Mouse (Mus musculus) kidney, embryonic 16.5 days (tissue): Measurements from ENCODE around the gene Gpr83. TPM values are rescaled to one million over a fixed set of nuclear protein-coding genes. Genes with fewer than 3 reads are reported as not detected.

Experiments used
- ATAC-seq: fragments of 200-750 bp; cut with Nextera tagmentation; 2 replicates; pipeline ENCODE4 v1.8.0; 2017; ENCODE audit warnings: moderate TSS enrichment; ENCODE audit not compliant: low FRiP score, low TSS enrichment
- H3K27ac ChIP-seq: fragments of 300-500 bp; sonication (generic); 2 replicates; pipeline ENCODE4 v1.5.1; 2014; ENCODE audit warnings: low read length
- H3K27me3 ChIP-seq: fragments of 300-500 bp; sonication (generic); 2 replicates; pipeline ENCODE4 v1.6.1; 2014; ENCODE audit warnings: low read length, control low read depth, mixed read lengths; ENCODE audit not compliant: insufficient read depth
- H3K36me3 ChIP-seq: fragments of 300-500 bp; sonication (generic); 2 replicates; pipeline ENCODE4 v1.6.1; 2014; ENCODE audit warnings: low read length, control low read depth, mixed read lengths; ENCODE audit not compliant: insufficient read depth
- H3K4me1 ChIP-seq: fragments of 300-500 bp; sonication (generic); 2 replicates; pipeline ENCODE4 v1.6.1; 2014; ENCODE audit warnings: low read length, control low read depth, mixed read lengths; ENCODE audit not compliant: insufficient read depth
- H3K4me2 ChIP-seq: fragments of 300-500 bp; sonication (generic); replicated peaks from 2 replicates; pipeline ENCODE4 v1.6.1; 2014; ENCODE audit warnings: low read depth, low read length
- H3K4me3 ChIP-seq: fragments of 300-500 bp; sonication (generic); 2 replicates; pipeline ENCODE4 v1.5.1; 2014; ENCODE audit warnings: mild to moderate bottlenecking, low read length
- H3K9ac ChIP-seq: fragments of 300-500 bp; sonication (generic); replicated peaks from 2 replicates; pipeline ENCODE4 v1.6.1; 2014; ENCODE audit warnings: low read length
- H3K9me3 ChIP-seq: fragments of 300-500 bp; sonication (generic); 2 replicates; pipeline ENCODE4 v1.6.1; 2016; ENCODE audit warnings: low read length, control low read depth
- WGBS: fragments of 180-500 bp; shearing (Covaris S2); extraction: QIAGEN DNeasy Blood & Tissue Kit; methylation state at CpG from one replicate; pipeline ENCODE4 v1.1.7; 2014; 5-methylcytosine and 5-hydroxymethylcytosine counted together
- polyA plus RNA-seq: library from polyadenylated mRNA; unstranded; fragments of >200 nt; fragmentation: Nextera tagmentation; extraction: Ambion mirVana; gene quantifications from 2 replicates; pipeline ENCODE4 v1.2.1, GENCODE M21; 2015

Gpr83 gene
- polyA plus RNA-seq, 1 experiment from 2014 or later, result 0.49 TPM

DNA sequence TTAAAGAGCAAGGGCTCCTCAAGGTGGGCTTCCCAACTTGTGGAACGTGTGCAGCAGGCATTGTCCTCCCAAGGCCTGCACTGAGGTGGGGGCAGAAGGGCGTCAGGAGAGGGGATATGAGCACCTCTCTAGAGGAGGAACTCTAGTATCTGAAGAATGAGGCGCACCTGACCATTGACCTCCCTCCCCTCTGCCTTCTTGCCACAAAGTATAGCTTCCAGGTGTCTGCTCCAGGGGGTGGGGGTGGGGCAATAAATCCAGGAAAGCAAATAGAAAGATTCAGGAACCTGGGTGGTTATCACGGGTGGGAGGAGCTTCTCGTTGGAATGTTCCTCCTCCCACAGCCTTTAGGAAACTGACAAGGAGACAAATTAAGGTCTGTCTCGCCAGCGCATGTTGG lies 41.7 kb downstream of the Gpr83 start:
- no peaks in the 10 kb centered on the region for H3K9me3 ChIP-seq
- H3K4me2 ChIP-seq, result no peak overlapping the region
- H3K9ac ChIP-seq, result no peak overlapping the region
- whole genome bisulfite sequencing, result 50% methylated on average over 7 of the region's 7 CpGs
- no peak overlapping the region for H3K4me3 ChIP-seq
- H3K4me1 ChIP-seq, result peaks cover 6% of the 10 kb centered on the region; the same call in 1 of the 2 replicates
- no peak for ATAC-seq
- no peaks in the 10 kb centered on the region for H3K27me3 ChIP-seq
- H3K36me3 ChIP-seq, result no peaks in the 10 kb centered on the region
- H3K27ac ChIP-seq, result no peak overlapping the region

DNA sequence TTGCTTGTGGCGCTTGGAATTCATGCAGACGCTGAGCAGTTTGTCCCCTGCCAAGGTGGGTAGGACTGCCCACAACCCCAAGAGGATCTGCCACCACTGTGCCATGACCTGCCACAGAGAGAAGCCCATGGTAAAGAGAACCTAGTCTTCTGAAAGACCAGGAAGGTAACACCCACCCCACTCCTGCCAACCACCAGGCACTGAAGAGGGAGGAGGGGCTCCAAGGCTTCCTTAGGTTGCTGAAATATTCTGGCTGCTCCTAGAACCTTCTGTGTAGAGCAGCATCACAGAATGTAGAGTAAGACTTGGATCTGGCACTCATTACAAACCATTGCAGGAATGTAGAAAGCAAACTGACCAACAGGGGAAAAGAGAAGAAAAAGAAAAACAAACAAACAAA lies 42.4 kb downstream of the Gpr83 start:
- Histone ChIP-seq H3K9ac (no peak overlapping the region), H3K4me1 (peaks cover 9% of the 10 kb centered on the region; the same call in 1 of the 2 replicates), H3K4me2 (no peak overlapping the region), H3K27me3 (no peaks in the 10 kb centered on the region), H3K27ac (no peak overlapping the region), H3K4me3 (no peak overlapping the region), H3K9me3 (no peaks in the 10 kb centered on the region), H3K36me3 (no peaks in the 10 kb centered on the region)
- 85% methylated on average over 2 of the region's 2 CpGs for WGBS
- ATAC-seq, result no peak

DNA sequence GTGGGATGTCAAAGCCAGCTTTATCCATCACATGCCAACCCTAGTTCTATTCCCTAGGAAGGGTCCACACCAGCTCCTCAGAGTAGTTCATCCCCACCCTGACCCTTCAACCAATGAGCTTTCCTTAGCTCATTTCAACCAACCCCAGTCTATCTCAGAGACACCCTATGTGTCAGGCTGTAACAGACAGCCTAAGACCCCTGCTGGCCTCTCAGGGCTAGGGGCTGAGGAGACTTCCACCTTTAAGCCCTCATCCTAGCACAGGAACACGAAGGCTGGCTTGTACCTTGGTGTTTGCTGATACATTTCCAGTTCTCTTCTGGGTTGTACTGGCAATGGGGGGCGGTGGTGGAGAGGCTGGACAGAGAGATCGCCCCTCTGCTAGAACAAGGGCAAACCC lies 43.0 kb downstream of the Gpr83 start:
- 92% methylated on average over 3 of the region's 3 CpGs for whole genome bisulfite sequencing
- ATAC-seq, result no peak
- Histone ChIP-seq H3K36me3 (no peaks in the 10 kb centered on the region), H3K9ac (no peak overlapping the region), H3K9me3 (no peaks in the 10 kb centered on the region), H3K27me3 (no peaks in the 10 kb centered on the region), H3K27ac (no peak overlapping the region), H3K4me1 (peaks cover 12% of the 10 kb centered on the region; the same call in 1 of the 2 replicates), H3K4me2 (no peak overlapping the region), H3K4me3 (no peak overlapping the region)

GRCm38 (mm10) chr9:14903581-14904378 lies 43.8 kb downstream of the Gpr83 start, which contains the start of gene Izumo1r:
TSS of gene Izumo1r (minus strand) at chr9:14903949.
- Histone ChIP-seq H3K36me3 (no peaks in the 10 kb centered on the region), H3K4me1 (peaks cover 12% of the 10 kb centered on the region; the same call in 1 of the 2 replicates), H3K27me3 (no peaks in the 10 kb centered on the region), H3K4me2 (no peak within 1 kb of the TSS), H3K4me3 (no peak within 1 kb of the TSS), H3K27ac (no peak within 1 kb of the TSS), H3K9ac (no peak within 1 kb of the TSS), H3K9me3 (no peaks in the 10 kb centered on the region)
- WGBS, result 30% methylated on average over 11 of the region's 11 CpGs
- ATAC-seq, result peak; percentile 59

DNA sequence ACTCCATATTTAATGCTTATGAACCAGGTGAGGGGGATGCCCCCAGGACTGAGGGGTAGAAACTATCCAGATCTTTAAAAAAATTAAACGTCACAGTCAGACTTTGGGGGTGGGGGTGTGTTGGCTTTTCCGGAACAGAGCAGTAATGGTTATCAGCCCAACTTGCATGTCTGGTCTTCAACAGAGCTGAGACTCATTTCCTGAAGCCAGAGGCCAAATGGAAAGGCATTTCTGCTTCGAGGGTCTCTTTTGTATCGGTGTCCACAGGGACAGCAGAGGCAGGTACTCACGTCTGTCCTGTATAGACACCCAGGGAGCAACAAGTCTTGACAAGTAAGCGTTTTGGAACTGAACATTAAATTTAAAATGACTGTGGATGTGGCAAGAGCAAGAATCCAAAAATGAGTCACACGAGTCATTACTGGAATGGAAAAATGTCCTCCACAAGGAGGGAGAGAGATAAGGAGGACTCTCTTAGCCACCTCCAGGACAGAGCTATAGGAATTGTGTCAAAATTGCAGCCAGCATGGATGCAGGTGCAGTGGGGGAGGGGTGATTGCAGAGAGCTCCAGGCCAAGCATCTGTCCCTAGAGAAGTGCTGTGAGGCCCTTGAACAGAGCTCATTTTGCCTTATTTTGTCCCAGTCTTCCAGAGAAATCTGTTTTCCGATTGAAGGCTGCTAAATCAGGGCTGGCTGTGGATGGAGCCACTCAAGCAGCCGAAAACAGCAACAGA lies 44.9 kb downstream of the Gpr83 start:
- H3K36me3 ChIP-seq, result no peaks in the 10 kb centered on the region
- no peak overlapping the region for H3K4me3 ChIP-seq
- peaks cover 12% of the 10 kb centered on the region; the same call in 1 of the 2 replicates for H3K4me1 ChIP-seq
- no peak overlapping the region for H3K4me2 ChIP-seq
- no peak overlapping the region for H3K27ac ChIP-seq
- no peak for ATAC-seq
- H3K9me3 ChIP-seq, result no peaks in the 10 kb centered on the region
- no peaks in the 10 kb centered on the region for H3K27me3 ChIP-seq
- no peak overlapping the region for H3K9ac ChIP-seq
- 33% methylated on average over 9 of the region's 9 CpGs for WGBS

DNA sequence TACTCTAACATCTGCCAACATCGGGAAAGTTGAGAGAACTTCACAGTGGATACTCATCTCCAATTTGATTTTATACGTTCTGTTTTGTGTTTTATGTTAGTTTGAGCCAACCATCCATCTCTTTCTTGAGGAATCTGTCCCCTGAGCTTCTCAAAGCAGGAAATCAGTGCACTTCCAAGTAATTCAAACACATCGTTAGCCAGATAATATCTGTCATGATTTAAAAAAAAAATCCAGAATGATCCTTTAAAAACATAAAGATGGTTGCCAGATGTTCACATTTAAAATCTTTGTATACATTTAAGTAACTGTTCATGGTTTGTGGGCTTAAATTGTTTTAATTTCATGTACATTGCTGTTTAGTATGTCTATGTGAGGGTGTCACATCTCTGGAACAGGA lies 45.9 kb downstream of the Gpr83 start:
- no peaks in the 10 kb centered on the region for H3K9me3 ChIP-seq
- H3K9ac ChIP-seq, result no peak overlapping the region
- WGBS, result 51% methylated on average over 3 of the region's 3 CpGs
- H3K27ac ChIP-seq, result no peak overlapping the region
- H3K4me3 ChIP-seq, result no peak overlapping the region
- H3K27me3 ChIP-seq, result no peaks in the 10 kb centered on the region
- no peak for ATAC-seq
- peaks cover 12% of the 10 kb centered on the region; the same call in 1 of the 2 replicates for H3K4me1 ChIP-seq
- no peaks in the 10 kb centered on the region for H3K36me3 ChIP-seq
- no peak overlapping the region for H3K4me2 ChIP-seq

DNA sequence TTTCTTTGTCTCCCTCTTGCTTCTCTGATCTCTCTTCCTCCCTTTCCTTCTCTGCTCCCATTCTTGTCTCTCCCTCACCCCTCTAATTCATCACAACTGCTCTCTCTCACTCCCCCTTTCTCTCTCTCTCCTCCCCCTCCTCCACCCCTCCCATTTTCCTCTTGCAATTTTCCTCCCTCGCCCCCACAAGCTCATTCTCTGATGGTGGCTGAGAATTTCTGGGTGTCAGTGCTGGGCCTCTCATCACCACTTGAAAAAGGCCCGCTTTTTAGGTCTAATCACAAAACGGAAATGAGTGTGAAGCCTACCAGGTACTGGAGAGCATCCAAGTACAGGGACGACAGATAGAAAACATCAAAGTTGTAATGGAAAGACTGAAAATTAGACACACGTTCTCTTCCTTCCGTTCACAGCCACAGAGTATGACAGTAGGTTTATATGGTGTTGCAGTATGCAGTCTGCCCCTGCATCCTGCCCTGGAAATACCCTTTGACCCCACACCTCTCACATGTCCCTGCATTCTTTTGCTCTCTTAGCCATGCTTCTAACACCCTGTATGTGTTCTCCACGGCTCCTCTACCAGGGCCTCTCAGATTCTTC lies 47.9 kb downstream of the Gpr83 start:
- 45% methylated on average over 7 of the region's 7 CpGs for WGBS
- Histone ChIP-seq H3K9me3 (no peaks in the 10 kb centered on the region), H3K9ac (no peak overlapping the region), H3K4me3 (no peak overlapping the region), H3K36me3 (no peaks in the 10 kb centered on the region), H3K4me1 (peaks cover 12% of the 10 kb centered on the region; the same call in 1 of the 2 replicates), H3K27me3 (no peaks in the 10 kb centered on the region), H3K4me2 (no peak overlapping the region), H3K27ac (no peak overlapping the region)
- ATAC-seq, result no peak

DNA sequence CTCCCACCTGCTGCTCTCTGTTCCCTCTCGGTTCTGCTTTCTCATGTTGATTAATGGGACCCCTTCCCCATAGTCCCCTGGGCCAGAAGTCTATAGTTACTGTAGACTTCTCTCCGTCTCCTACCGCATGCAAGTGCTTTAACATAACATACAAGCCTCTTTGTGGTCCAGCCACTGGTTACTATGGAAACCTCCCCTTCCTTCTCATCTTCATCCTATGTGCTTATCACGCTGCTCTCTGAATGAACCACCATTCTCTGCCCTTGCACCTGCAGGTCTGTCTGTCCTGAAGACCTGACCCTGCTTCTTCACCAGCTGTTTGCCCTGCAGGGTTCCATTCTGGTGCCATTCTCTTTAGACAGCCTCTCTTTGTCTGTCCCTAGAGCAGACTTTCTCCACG lies 50.0 kb downstream of the Gpr83 start:
- 51% methylated on average over 5 of the region's 5 CpGs for WGBS
- H3K9me3 ChIP-seq, result no peaks in the 10 kb centered on the region
- H3K27ac ChIP-seq, result no peak overlapping the region
- no peak for ATAC-seq
- H3K4me3 ChIP-seq, result no peak overlapping the region
- H3K4me1 ChIP-seq, result peaks cover 9% of the 10 kb centered on the region; the same call in 1 of the 2 replicates
- H3K27me3 ChIP-seq, result no peaks in the 10 kb centered on the region
- no peaks in the 10 kb centered on the region for H3K36me3 ChIP-seq
- no peak overlapping the region for H3K4me2 ChIP-seq
- H3K9ac ChIP-seq, result no peak overlapping the region

DNA sequence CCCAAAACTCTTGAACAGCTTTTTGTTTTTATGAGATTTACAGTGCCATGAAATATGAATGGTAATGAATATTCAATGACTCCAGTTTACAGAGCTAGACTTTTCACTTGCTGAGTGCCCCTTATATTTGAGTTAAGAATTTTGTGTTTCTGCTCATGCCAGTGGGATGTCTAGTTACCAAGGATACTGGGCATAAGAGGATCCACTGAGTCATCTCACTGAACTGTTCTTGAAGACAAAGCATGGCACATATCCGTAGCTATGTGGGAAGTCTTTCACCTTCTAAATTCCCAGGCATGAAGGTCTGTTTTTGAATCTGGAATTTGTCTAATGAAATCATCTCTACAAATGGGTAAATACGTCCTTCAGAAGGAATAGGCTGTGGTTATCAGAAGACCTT lies 52.0 kb downstream of the Gpr83 start:
- WGBS, result 86% methylated on average over 2 of the region's 2 CpGs
- no peak for ATAC-seq
- H3K4me1 ChIP-seq, result peaks cover 6% of the 10 kb centered on the region; the same call in 1 of the 2 replicates
- H3K4me2 ChIP-seq, result no peak overlapping the region
- no peak overlapping the region for H3K27ac ChIP-seq
- H3K9ac ChIP-seq, result no peak overlapping the region
- H3K4me3 ChIP-seq, result no peak overlapping the region
- H3K36me3 ChIP-seq, result no peaks in the 10 kb centered on the region
- no peaks in the 10 kb centered on the region for H3K9me3 ChIP-seq
- H3K27me3 ChIP-seq, result no peaks in the 10 kb centered on the region
